Mouse (Mus musculus): ENCODE data around the gene Olfr522. TPM values are rescaled to one million over a fixed set of nuclear protein-coding genes. Genes with fewer than 3 reads are reported as not detected.
A peak's percentile ranks its signal among the peaks of the same experiment; 100 is the strongest.

Gene Olfr522
- total and polyA plus RNA-seq, 3 experiments, result not detected

DNA sequence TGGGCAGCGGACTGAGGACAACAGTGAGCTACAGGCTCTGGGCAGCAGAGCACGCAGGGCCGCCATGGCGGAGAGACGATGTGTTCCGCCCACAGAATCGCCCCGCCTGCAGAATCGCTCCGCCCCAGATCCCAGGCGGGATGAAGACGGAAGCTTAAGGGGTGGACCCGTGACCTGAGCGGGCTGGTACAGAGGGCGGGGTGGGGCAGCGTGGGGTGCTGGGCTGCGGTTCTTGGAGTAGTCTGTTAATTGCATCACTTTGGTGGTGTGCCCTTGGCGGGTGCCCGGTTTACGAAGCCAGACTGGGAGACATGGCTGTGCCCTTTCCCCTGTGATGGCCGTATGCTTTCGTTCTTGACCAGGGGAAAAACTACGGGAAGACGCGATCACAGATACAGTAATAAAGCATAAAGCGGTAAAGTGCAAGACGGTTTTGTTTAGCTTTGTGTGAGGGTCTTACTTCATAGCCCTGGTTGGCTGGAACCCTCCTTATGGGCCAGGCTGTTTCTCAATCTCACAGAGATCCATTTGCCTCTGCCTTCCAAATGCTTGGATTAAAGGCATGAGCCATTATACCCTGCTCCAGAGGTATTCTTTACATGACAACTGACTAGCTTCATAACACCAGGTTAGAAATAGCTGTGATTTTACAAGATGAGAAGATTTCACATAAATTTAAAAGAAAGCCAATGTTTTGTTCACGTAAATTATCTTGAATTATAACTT lies 48.1 kb downstream of the Olfr522 start, which contains the start of gene Echs1 (continued):
- TF ChIP-seq ETS1 (conservative IDR thresholded peaks at IDR 0.05; ENCODE audit: low read depth, low read length) (no peak), POLR2A (IDR thresholded peaks at IDR 0.05; ENCODE audit: low read depth, low read length) (peak; percentile 86), ZKSCAN1 (IDR thresholded peaks at IDR 0.05; ENCODE audit: borderline replicate concordance, low read depth, low read length) (no peak), USF2 (conservative IDR thresholded peaks at IDR 0.05; ENCODE audit: low read depth, low read length) (no peak; the same call in 1 of the 2 replicates), JUND (conservative IDR thresholded peaks at IDR 0.05; ENCODE audit: low read depth, low read length) (no peak), SIN3A (IDR thresholded peaks at IDR 0.05; ENCODE audit: low read length) (peak; percentile 43; the same call in 1 of the 2 replicates), SMC3 (IDR thresholded peaks at IDR 0.05; ENCODE audit: low read depth, low read length) (no peak), MAX (IDR thresholded peaks at IDR 0.05; ENCODE audit: low read length) (peak; percentile 66; the same call in 1 of the 2 replicates), NRF1 (IDR thresholded peaks at IDR 0.05; ENCODE audit: low read depth, low read length) (no peak), NELFE (IDR thresholded peaks at IDR 0.05; ENCODE audit: low read depth, low read length) (peak; percentile 89), MAFK (IDR thresholded peaks at IDR 0.05; ENCODE audit: insufficient replicate concordance, low read length) (no peak), GABPA (IDR thresholded peaks at IDR 0.05; ENCODE audit: insufficient replicate concordance, low read depth, low read length) (no peak), CTCF (conservative IDR thresholded peaks at IDR 0.05 in 1 of 2, IDR thresholded peaks at IDR 0.05 in 1 of 2; ENCODE audit: low read depth in 2 of 2, low read length in 2 of 2) (no peak), MEF2A (IDR thresholded peaks at IDR 0.05; ENCODE audit: borderline replicate concordance, low read depth, low read length) (peak; percentile 41; the same call in 1 of the 2 replicates), POLR2AphosphoS2 (IDR thresholded peaks at IDR 0.05; ENCODE audit: low read depth, low read length) (no peak; the same call in 1 of the 2 replicates), IRF4 (IDR thresholded peaks at IDR 0.05; ENCODE audit: low read depth, low read length) (0 out of 2 replicates have a peak, but pooled peaks have one; percentile 59), TBP (conservative IDR thresholded peaks at IDR 0.05; ENCODE audit: low read depth, low read length) (no peak; the same call in 1 of the 2 replicates), ZNF384 (IDR thresholded peaks at IDR 0.05; ENCODE audit: low read depth, low read length) (no peak), E2F4 (IDR thresholded peaks at IDR 0.05; ENCODE audit: insufficient replicate concordance, low read depth, low read length) (no peak), ELF1 (IDR thresholded peaks at IDR 0.05; ENCODE audit: low read depth, low read length) (peak; percentile 77), ZMIZ1 (IDR thresholded peaks at IDR 0.05; ENCODE audit: low read depth, low read length) (peak; percentile 83)

DNA sequence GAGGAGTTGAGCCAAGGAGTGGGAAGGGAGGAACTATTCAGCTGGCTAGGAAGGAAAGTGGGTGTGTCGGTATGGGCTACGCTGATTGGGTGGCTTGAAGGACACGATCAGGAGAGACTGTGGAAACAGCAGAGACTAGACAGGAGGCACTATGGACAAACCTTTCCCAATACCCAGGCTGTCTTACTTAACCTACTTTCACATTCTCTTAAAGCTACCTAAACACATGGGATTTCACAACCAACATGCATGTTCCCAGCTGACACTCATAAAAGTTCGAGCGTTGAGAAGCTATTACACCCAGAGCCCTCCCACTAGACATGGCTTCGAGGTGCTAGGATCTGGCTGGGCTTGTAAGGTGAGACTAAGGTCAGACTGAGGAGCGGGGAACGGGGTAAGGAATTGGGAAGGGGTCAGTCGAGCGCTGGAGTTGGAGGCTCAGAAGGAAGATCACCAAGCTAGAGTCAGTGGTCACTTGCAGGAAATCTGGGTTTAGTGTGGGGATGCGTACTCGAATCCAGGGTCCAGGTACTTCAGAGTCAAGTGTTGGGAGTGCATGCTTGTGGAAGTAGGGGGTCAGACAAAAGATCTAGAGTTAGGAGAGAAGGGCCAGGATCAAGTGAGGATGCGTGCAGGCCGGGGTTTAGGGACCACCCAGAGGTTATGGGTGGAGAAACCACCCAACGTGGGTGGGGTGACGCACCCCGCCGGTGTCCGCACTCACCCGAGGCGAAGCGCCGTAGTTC lies 48.8 kb downstream of the Olfr522 start, which contains the start of gene Paox:
TSS of gene Paox (plus strand) at position 217 of the 746 bp plus-strand sequence.
- H3K27ac ChIP-seq (ENCODE audit: insufficient read depth, low read depth), result peak within 1 kb of the TSS; percentile 84
- in situ Hi-C loops (cut with MboI; ENCODE audit: low pct_ligation_motif_present, low pct_unique_long_range_greater_than_20kb, low sequenced_read_pairs), result no loop called here

More for the DNA sequence above, 48.8 kb downstream of the Olfr522 start, which contains the start of gene Paox:
- peak within 1 kb of the TSS; percentile 73 to 97 (median 83) for H3K4me3 ChIP-seq (replicated peaks in 1 of 3; ENCODE audit: low read depth in 2 of 3, low read length in 2 of 3, poor library complexity in 1 of 3)
- H3K9ac ChIP-seq (ENCODE audit: insufficient read depth, low read depth), result peak within 1 kb of the TSS; percentile 96
- TF ChIP-seq ETS1 (conservative IDR thresholded peaks at IDR 0.05; ENCODE audit: low read depth, low read length) (no peak), SIN3A (IDR thresholded peaks at IDR 0.05; ENCODE audit: low read length) (peak; percentile 62; the same call in 1 of the 2 replicates)
- peaks cover 7 to 41% of the 10 kb centered on the region in 2 experiments; a peak in 3 of 4 replicates for H3K4me1 ChIP-seq (ENCODE audit: control insufficient read depth in 1 of 2, insufficient read depth in 2 of 2)
- peaks cover 16 to 33% of the 10 kb centered on the region in 2 experiments for H3K36me3 ChIP-seq (replicated peaks in 1 of 2; ENCODE audit: control insufficient read depth in 1 of 2, insufficient read depth in 1 of 2, low read length in 1 of 2)
- peaks cover 2% of the 10 kb centered on the region for H3K79me2 ChIP-seq (replicated peaks; ENCODE audit: control insufficient read depth, extremely low read depth, insufficient read depth, poor library complexity, severe bottlenecking)
- H3K27me3 ChIP-seq (replicated peaks), result no peaks in the 10 kb centered on the region
- no peaks in the 10 kb centered on the region for H3K9me3 ChIP-seq (replicated peaks; ENCODE audit: low read length)
- peak within 1 kb of the TSS; percentile 83 for H3K4me2 ChIP-seq (ENCODE audit: insufficient read depth, low read depth, poor library complexity, severe bottlenecking)
- DNase-seq (ENCODE audit: extremely low read depth), result no peak
- dilution Hi-C loops (cut with MboI; ENCODE audit: extremely low pct_ligation_motif_present, extremely low pct_unique_long_range_greater_than_20kb, low sequenced_read_pairs), result no loop called here

All from CH12.LX (cell line).